Mouse (Mus musculus): ENCODE results near the gene Calhm2.
A peak's percentile ranks its signal among the peaks of the same experiment; 100 is the strongest.
"Not testable (repeated sequence)": the region's sequence is repeated elsewhere in the genome, so short reads cannot be mapped to it uniquely, and the experiment has no call there.

Calhm2 gene

DNA sequence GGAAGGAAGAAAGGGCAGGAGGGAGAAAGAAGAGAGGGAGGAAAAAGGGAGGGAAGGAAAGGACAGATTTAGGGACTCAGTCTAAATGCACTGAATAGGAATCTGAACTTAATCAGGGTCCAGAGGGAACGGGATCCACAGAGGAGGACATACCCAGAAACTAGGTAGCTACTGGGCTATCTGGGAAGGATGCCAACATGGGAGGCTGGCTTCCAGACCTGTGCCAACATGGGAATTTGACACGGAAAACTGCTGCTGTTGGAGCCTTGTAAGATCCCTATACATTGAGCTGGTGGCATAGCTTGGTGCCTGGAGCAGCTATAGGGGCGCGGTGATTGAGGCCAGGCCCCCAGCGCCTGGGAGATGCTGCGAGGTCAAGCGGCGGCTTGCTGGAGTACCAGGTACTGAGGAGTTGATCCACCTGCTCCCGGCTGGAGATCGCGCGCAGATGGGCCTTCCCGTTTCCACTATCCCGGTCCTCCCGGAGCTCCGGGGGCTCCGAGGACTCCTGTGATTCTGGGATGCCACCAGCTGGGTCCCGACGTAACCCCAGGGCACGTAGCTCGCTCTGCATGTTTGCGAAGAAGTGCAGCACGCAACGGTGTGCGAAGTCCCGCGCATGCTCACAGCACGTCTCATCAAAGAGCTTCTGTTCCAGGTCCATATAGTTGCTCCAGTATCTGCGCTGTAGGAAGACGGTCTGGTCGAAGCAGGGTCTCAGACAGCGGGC is 13.4 kb upstream of the Calhm2 start:
- DNase-seq (ENCODE audit: low spot score in 2 of 2), result no peak

DNA sequence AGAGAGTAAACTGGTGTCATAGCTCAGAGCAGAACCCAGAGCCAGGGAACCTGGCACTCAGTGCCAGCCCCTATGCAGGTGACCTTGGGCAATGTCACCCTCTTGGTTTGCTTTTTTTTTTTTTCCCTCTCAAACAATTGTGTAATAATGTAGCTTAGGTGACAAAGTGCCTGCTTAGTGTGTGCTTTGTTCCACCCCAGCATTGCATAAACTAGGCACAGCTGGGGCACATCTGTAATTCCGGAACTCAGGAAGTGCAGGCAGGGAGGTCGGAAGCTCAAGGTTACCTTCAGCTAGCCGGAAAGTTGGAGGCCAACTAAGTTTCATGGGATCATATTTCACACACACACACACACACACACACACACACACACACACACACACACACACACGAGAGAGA is 11.8 kb upstream of the Calhm2 start:
- DNase-seq (ENCODE audit: low spot score in 2 of 2), result no peak

DNA sequence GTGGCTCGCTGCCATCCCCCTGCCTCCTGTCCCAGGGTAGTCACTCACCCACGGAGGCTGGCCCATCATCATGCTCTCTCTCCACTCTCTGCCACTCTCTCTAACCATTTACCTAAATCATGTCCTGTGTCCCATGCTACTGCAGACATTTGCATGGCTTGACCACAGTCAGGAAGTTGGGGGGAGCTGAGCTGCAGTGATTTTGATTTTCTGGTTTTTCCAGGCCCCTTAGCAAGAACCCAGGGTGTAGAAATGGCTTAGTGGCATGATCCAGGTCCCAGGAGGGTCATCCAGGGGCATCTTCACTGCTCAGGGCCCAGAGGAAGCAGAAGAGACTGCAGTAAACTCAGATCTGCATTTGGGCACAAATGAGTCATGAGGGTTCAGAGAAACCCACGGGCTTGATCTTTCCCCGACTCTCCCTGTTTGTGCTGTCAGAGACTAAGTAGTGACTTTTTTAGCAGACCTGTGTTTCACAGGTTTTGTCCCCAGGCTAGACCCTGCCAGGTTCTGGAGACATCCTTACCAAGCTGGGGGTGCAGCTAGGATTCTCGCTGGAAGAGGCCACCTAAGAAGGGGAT is 10.3 kb upstream of the Calhm2 start:
- DNase-seq (ENCODE audit: low spot score in 2 of 2), result no peak

DNA sequence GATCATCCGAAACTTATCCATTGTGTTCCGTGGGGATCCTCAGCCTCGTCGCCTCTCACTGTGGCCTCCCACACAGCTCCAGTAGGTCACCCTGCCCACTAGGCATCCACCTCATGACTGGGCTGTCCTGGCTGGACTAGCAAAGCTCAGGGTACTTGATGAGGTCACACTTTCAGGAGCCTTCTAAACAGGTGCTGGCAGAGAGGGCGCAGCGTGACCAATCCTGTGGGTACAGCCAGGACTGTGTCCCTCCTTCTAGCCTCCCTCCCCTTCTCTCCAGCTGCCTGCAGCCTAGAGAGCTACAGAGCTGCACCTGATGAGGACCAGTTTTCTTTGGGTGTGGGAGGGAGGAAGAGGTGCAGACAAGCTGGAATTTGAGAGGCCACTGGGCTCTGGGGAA is 6.1 kb upstream of the Calhm2 start, which contains the start of gene Calhm1:
TSS of gene Calhm1 (minus strand) at position 101 of the 400 bp plus-strand sequence.
- DNase-seq (ENCODE audit: low spot score in 2 of 2), result no peak

DNA sequence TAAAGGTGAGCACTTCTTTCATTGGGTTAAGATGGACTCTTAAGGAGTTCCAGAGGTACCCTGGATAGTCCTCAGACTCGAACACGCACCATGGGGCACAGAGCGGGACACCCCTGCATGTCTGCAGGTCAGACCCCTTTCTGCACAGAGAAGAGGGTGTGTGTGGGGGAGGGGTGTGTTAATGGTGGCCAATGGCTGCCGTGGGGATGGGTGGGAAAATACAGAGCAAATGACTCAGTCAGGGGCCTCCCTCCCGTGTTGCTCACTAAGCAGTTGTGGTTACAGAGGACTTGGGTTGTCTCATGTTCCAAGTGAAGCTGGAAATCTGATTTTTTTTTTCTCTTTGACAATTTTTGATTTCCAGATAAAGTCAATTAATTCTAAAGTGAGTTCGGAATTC is 4.3 kb upstream of the Calhm2 start:
- DNase-seq (ENCODE audit: low spot score in 2 of 2), result no peak

DNA sequence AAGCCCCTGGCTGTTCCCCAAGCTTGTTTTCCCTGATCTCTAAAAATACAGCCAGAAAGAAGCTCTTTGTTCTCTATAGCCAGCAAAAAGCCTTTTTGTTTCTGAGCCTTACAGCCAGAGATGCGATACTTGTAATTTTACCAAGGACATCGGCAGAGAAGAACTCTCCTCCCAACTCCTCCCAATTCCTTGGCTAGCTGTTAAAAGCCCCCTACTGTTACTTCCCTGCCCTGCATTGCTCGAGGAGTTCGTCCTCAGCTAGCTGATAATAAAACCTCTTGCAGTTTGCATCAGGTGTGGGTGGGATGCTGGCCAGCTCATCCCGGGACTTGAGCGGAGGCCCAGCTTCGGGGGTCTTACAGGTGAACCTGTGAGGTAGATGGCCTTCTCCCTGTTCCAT is 1.5 kb upstream of the Calhm2 start:
- DNase-seq (ENCODE audit: low spot score in 2 of 2), result not testable (repeated sequence)

DNA sequence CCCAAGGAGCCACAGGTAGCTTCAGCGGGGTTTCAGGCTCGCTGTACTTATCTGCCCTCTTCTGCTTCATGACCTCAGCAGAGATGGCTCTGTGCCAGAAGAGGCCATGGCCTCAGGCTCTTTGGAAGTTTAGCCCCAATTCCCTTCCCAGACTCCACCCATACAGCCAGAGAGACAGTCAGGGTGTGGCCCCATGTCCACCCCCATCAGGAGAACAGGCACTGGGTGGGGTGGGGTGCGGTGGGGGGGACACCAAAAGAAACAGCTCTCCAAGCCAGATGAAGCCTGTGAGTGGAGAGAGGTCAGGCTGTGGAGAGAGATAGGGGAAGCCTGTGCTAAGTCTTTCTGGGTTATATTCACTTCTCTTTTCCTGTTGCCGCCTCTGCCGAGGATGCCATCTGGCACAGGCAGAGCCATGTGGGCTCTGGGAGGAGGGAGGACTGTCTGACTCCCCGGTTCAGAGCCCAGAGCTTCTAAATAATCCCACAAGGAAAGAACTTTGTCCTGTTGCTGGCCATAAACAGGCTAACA is 978 bp downstream of the Calhm2 start:
- DNase-seq (ENCODE audit: low spot score in 2 of 2), result peak in 1 of 2 experiments; percentile 60

DNA sequence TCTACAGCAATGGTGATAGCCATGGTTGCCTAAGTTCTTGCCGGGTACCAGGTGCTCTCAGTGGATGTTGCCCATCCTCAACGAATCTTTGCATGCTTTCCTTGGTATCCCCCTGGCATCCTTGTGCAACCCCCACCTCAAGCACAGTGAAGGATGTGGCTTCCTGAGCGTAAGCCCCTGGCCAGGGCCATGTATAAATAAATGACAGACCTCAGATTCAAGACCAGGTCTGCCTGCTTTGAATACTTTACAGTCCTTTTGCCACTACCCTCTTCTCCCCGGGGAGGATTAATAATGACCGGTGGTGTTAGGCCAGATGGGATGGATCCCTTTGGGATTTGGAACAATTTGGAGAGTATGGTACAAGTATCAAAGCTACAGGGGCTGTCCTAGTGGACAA is 1.9 kb downstream of the Calhm2 start:
- DNase-seq (ENCODE audit: low spot score in 2 of 2), result no peak

DNA sequence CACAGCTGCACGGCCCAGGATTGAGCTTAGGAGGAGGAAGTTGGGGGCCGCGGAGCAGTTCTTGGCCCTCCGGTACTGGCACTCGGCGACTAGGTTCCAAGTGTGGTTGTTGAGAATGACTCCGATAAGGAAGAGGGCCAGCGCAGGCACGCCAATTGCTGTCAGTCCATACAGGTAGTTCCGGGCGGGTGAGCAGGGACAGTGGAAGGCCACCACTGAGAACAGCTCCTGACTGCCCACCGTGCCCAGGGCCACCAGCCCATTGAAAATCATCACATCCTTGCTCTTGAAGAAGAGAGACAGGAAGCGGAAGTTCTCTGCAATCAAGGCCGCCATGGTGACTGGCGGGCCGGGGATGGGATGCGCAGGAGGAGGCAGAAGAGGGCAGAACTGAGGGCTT is 2.5 kb downstream of the Calhm2 start:
- no peak for DNase-seq (ENCODE audit: low spot score in 2 of 2)

DNA sequence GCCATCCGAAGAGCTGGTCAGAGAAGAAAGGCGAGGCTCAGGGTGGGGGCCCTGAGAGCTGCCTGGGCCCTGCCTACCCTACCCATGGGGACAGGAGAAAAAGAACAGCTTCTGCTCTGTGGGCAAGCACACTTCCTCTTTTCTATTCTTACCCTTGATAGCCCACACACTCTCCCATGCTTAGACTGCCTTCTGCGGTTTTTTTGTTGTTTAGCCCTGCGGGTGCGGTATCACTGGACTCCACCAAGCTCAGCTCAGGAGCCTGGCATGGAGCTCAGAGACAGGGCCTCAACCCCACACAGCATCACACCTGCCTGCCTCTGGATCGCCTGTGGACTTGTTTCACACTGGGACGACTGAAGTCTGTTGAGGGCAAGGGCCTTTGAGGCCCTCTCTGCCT is 4.9 kb downstream of the Calhm2 start:
- DNase-seq (ENCODE audit: low spot score in 2 of 2), result no peak

DNA sequence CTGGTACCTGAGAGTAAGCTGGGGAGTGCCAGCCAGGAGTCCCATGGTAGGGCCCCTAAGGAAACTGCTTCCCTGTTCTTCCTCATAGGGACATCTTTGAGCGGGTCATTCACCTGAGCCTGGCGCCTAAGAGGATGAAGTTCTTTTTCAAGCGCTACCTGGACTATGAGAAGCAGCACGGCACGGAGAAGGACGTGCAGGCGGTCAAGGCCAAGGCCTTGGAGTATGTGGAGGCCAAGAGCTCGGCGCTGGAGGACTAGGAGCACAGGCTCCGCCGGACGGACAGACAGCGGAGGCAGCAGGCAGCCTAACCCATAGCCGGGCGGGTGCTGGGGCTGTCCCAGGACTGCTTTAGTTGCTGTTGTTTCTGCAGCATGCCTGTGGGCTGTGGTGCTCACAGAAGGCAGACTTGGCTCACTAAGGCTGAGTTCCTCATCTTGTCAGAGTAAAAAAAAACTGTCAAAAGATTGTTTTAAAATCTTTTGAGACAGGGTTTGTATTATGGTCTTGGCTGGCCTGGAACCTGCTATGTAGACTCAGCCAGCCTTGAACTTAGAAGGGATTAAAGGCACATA is 7.5 kb downstream of the Calhm2 start:
- no peak for DNase-seq (ENCODE audit: low spot score in 2 of 2)

DNA sequence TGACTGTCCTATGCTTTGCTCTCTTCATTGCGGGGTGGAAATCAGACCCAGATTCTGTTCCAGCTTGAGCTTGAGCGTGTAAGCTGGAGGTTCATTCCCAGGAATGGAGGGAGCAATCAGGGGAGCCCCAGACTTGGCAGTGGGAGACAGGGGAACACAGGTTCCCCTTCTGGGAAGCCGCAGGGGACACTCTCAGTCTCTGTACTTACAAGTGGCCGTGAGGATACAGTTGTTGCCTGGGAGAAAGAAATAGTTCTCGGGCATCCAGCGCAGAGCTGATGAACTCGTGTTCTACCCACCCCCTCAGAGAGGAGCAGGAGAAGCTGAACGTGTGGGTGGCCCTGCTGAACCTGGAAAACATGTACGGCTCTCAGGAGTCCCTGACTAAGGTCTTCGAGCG is 9.3 kb downstream of the Calhm2 start:
- DNase-seq (ENCODE audit: low spot score in 2 of 2), result no peak

DNA sequence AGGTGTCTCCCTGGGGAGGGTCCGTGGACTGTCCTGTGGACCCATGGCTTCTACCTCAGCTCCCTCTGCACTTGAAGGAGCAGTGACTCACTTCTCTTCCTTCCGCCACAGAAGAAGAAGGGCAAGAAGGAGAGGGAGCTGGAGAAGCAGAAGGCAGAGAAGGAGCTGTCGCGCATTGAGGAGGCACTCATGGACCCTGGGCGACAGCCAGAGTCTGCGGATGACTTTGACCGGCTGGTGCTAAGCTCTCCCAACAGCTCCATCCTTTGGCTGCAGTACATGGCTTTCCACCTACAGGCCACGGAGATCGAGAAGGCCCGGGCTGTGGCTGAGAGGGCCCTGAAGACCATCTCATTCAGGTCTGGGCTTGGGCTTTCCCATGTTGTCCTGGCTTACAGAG is 9.9 kb downstream of the Calhm2 start:
- DNase-seq (ENCODE audit: low spot score in 2 of 2), result no peak

DNA sequence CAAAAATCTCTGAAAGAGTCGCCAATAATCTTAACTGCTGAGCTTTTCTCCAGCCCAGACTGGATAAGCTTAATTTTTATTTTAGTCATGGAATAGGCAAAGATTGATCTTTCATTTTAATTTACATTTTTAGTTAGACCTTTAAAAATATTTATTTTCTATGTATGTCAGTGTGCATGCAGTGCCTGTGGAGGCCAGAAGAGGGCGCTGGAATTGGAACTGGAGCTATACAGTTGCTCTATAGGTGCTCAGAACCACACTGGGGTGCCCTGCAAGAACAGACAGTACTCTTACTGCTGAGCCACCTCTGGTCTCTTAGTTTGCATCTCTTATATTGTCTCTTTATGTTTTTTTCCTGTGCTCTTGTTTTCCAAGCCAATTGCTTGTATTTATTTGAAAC is 15.3 kb downstream of the Calhm2 start:
- DNase-seq (ENCODE audit: low spot score in 2 of 2), result no peak

DNA sequence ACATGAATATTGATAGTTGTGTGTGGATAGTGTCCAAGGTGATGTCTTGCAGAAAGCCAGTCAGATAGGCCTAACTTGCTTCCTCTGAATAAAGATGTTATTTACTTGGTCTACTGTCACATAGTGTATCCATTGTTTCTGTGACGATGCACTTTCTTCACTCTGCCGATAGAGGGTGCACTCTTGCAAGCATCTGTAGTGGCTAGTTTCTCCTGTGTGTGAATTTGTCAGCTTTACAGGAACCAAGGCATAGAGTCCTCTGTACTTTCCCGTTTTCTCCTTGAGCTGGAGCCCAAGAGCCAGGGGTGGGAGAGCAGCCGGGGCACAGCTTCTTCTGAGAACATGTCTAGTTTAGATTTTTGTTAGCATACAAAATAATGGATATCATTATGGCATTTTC is 17.0 kb downstream of the Calhm2 start:
- DNase-seq (ENCODE audit: low spot score in 2 of 2), result no peak

DNA sequence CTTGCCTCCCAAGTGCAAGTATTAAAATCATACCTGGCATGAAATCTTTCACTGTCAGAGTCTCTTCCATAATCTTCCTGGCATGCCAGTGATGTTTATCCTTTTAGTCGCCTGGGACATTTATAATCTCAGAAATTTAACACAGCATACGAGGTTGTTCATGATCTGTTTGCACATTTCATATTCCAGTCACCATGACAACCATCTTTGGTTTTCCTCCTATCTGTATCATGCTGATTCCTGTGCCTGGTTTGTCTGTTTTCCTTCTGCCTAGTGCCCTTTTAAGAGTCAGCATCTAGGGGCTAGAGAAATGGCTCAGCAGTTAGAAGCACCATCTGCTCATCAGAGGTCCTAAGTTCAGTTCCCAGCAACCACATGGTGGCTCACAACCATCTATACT is 19.5 kb downstream of the Calhm2 start:
- DNase-seq (ENCODE audit: low spot score in 2 of 2), result no peak

DNA sequence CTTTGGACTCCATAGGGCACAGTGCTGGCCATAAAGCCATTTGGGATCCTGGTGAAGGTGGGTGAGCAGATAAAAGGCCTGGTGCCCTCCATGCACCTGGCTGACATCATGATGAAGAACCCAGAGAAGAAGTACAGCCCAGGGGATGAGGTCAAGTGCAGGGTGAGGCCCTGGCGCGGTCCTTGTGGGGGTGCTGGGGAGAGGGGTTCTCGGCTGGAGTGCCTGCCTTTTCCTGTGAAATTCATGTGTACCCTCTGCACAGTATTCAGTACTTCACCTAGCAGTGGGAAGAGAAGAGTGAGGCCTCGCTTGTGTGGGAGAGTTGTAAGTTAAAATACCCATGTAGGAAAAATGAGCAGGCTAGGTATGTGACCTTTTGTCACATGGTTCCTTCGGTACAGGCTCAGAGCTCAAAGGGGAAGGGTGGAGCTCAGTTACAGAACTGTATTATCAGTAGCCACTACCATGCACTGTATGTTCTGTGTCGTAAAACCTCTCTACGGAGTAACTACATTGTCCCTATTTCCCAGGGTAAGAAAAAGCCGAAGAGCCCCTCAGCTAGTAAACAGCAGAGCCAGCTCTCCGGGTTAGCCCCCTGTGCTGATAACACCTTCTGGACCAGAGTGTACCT is 33.3 kb downstream of the Calhm2 start:
- DNase-seq (ENCODE audit: low spot score in 2 of 2), result no peak

DNA sequence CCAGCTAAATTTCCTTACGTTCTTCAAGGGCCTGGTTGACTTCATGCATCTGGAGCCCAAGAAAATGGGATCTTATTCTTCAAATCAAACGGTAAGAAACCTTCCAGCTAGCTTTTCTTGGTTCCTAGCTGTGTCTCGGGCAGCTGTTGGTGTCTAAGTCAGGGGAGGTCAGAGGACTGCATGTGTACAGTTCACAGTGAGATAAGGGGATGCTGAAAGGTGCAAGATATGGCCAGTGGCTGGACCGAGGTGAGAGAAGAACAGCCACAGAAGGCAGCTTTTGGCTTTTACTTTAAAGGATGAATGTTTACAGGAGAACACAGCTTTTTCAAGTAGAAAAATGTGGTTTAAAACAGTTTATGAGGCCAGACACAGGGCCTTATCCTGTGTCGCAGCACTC is 37.0 kb downstream of the Calhm2 start:
- DNase-seq (ENCODE audit: low spot score in 2 of 2), result no peak

DNA sequence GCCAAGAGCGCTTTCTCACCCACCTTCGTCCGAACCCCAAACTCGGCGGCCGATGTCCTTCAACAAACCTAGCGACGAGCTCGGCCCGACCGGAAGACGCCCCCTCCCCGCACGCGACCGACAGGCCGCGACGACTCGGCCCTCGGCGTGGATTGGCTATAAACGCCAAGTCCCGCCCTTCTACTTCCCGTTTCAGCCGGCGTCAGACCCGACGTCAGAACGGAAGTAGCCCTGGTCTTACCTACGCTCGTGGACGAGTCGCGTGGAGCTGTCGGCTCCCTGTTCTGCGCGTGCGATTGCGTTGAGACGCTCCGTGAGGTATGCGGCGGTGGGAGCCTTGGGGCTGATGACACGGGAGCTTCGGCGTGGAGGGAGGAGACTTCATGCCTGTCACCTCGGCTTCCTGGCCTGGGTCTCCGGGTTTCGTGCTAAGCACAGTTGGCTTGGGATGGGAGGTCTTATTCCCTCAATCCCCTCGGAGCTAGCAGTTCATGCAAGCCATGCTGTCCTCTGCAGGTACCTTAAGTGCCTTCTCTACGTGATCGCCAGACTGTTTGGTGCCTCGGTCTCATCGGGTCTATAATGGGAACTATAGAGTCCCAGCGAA is 47.4 kb downstream of the Calhm2 start, which contains the start of the genes Usmg5 and Pdcd11:
TSS of gene Usmg5 (minus strand) at position 98 of the 607 bp plus-strand sequence.
TSS of gene Pdcd11 (plus strand) at position 219 of the 607 bp plus-strand sequence.
- DNase-seq (ENCODE audit: low spot score in 2 of 2), result peak; percentile 85 to 93

DNA sequence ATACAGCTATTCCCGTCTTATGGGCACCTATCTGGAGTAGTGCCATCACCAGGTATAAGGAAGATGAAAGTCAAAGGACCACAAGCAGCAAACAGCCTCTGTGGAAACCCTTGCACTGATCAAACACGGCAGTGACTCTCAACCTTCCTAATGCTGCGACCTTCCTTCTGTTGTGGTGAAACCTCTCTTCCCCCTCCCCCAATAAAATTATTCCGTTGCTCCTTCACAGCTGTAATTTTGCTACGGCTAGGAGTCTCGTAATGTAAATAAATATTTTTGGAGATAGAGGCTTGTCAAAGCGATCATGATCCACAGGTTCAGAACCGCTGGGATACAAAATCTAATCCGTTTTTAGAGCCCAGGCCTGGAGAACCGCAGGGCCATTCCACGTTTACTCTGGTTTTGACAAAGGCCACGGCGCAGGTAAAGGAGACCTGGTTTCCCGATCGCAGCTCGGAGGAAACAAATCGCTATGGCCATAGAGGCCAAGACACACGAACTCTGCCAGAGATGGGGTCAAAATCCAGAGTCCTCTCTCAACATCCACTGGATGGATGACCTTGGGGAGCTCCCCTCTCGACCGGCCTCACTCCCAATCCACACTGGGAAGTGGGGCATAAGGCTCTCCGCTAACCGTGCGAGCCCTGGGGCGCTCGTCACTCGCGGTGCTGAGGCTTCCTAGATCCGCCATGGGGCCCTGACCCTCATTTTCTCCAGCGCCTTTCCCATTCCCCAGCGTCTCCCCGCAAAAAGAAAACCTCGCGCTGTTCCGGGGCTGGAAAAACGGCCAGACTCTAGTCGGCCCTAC is 48.2 kb downstream of the Calhm2 start:
- DNase-seq (ENCODE audit: low spot score in 2 of 2), result peak; percentile 6 to 49

DNA sequence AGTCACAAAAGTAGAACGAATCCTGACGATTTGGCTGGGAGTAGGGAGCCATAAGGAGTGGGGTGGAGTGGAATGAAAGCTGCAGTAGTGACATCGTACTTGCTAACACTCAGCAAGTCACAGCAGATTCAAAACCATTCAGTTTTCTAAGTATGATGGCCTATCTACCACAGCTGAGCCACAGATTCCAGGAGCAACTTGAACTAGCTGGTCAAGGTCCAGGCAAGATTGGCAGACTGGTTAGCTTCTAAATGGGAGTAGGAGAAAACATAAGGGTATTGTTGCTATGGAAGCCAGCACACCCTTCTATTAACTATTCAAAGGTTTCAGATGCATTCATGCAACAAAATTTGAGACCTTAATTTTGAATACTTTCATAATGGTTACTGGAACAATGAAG is 49.9 kb downstream of the Calhm2 start:
- DNase-seq (ENCODE audit: low spot score in 2 of 2), result no peak
